Comparison of ENCODE assay signal across 11 mouse cellular contexts in the genomic region with DNA sequence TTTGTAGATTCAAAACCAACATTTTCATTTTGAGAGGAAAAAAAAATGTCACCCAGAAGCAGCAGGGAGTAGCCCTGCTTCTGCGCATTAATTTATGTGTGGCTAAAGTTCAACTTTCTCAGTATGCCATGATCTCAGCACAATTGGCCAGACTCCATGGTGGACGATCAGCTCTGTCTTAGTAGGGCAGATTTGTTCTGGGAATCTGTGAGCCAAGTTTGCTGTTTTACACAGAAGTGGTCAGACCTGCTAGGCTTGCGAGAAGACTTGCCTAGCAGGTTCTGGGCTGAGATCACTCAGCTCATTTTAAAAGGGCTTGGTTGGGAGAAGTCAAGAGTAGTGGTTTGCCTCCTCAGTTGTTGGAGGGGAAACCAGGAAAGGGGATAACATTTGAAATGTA. TPM values are rescaled to one million over a fixed set of nuclear protein-coding genes. Genes with fewer than 3 reads are reported as not detected.
DNase-seq lines count a peak whose midpoint lies in the region; ATAC-seq lines count a peak whose summit lies in the region.
"Had no signal": no experiment of that assay in that cellular context is flagged by ENCODE, and none has a peak within 500 bp of the region (broad histone marks: within the 10 kb centered on the region; RNA-seq: fewer than 3 reads in every experiment).

No protein-coding gene starts in this region.

- ATAC-seq in cerebellum, adult (ENCODE audit: insufficient number of reproducible peaks, low FRiP score, low TSS enrichment), result no peak
- ATAC-seq: liver, postnatal 0 days had no signal

- DNase-seq in embryo, embryonic 10.5 days (ENCODE audit: low spot score), result peak; percentile 5
- no peak for DNase-seq in embryo, embryonic 11 days
- peak; percentile 85 for DNase-seq in adipocyte (ENCODE audit: low spot score)
- DNase-seq in kidney, adult 9 months, result peak; percentile 62
- peak; percentile 86 for DNase-seq in lung, postnatal 36 days
- no peak for DNase-seq in spleen, adult 18-20 months
- DNase-seq in thymus, postnatal 0 days (ENCODE audit: low spot score), result no peak
- DNase-seq: heart, adult 18-20 months; liver, postnatal 0 days; thymus, postnatal 36 days had no signal

RNA-seq across cellular contexts. Expression of a gene that starts 49.5 kb away (rescaled TPM):
- 3.5 and 4.2 TPM in 2 replicates for polyA plus RNA-seq in thymus, postnatal 0 days (2015; fragmentation: Nextera tagmentation; extraction: Ambion mirVana)
- polyA plus RNA-seq: liver, postnatal 0 days had no signal

Comparison
In these comparisons a context has a peak if more than half of its experiments do, and no peak if none do; other contexts are left out.
1. DNase-seq: peak in embryo, embryonic 10.5 days (single experiment), adipocyte (single experiment), kidney, adult 9 months (single experiment) and lung, postnatal 36 days (single experiment); none in embryo, embryonic 11 days (single experiment), spleen, adult 18-20 months (0 of 2) and thymus, postnatal 0 days (single experiment).